Mouse (Mus musculus): ENCODE measurements around the gene Nxf1.
A peak's percentile ranks its signal among the peaks of the same experiment; 100 is the strongest.
"Not testable (repeated sequence)": the region's sequence is repeated elsewhere in the genome, so short reads cannot be mapped to it uniquely, and the experiment has no call there.

Nxf1 gene

GRCm38 (mm10) chr19:8724392-8724791, 32.5 kb upstream of the Nxf1 start:
- DNase-seq (ENCODE audit: low spot score): no peak

GRCm38 (mm10) chr19:8725081-8725613, 31.7 kb upstream of the Nxf1 start:
- DNase-seq (ENCODE audit: low spot score): no peak

- DNase-seq (ENCODE audit: low spot score): no peak
Observed at GRCm38 (mm10) chr19:8726609-8727390, 30.1 kb upstream of the Nxf1 start.

- DNase-seq (ENCODE audit: low spot score): no peak
Observed at GRCm38 (mm10) chr19:8727495-8728114, 29.3 kb upstream of the Nxf1 start.

- DNase-seq (ENCODE audit: low spot score): not testable (repeated sequence)
Observed at GRCm38 (mm10) chr19:8728335-8729099, 28.4 kb upstream of the Nxf1 start.

GRCm38 (mm10) chr19:8734334-8734733, 22.5 kb upstream of the Nxf1 start:
- DNase-seq (ENCODE audit: low spot score): no peak

GRCm38 (mm10) chr19:8735389-8736159, 21.3 kb upstream of the Nxf1 start, which contains the start of gene Wdr74:
TSS of gene Wdr74 (plus strand) at chr19:8735827.
- DNase-seq (ENCODE audit: low spot score): peak; percentile 90

GRCm38 (mm10) chr19:8736160-8736467, 20.8 kb upstream of the Nxf1 start:
- no peak for DNase-seq (ENCODE audit: low spot score)

- no peak for DNase-seq (ENCODE audit: low spot score)
Observed at GRCm38 (mm10) chr19:8738911-8739310, 18.0 kb upstream of the Nxf1 start.

- no peak for DNase-seq (ENCODE audit: low spot score)
Observed at GRCm38 (mm10) chr19:8739646-8740045, 17.2 kb upstream of the Nxf1 start.

GRCm38 (mm10) chr19:8740603-8741002, 16.3 kb upstream of the Nxf1 start, which contains the start of gene 1700092M07Rik:
TSS of gene 1700092M07Rik (plus strand) at chr19:8740718.
- DNase-seq (ENCODE audit: low spot score): peak; percentile 33

GRCm38 (mm10) chr19:8741243-8741869, 15.5 kb upstream of the Nxf1 start, which contains the start of gene Stx5a:
TSS of gene Stx5a (plus strand) at chr19:8741413.
- DNase-seq (ENCODE audit: low spot score): peak; percentile 94

GRCm38 (mm10) chr19:8742176-8742575, 14.7 kb upstream of the Nxf1 start:
- DNase-seq (ENCODE audit: low spot score): no peak

GRCm38 (mm10) chr19:8745382-8745781, 11.5 kb upstream of the Nxf1 start:
- DNase-seq (ENCODE audit: low spot score): no peak

GRCm38 (mm10) chr19:8747368-8747767, 9.5 kb upstream of the Nxf1 start:
- no peak for DNase-seq (ENCODE audit: low spot score)

GRCm38 (mm10) chr19:8755652-8756051, 1.2 kb upstream of the Nxf1 start:
- no peak for DNase-seq (ENCODE audit: low spot score)

GRCm38 (mm10) chr19:8757471-8757998, 662 bp downstream of the Nxf1 start:
- DNase-seq (ENCODE audit: low spot score): no peak

- DNase-seq (ENCODE audit: low spot score): no peak
Observed at GRCm38 (mm10) chr19:8758899-8759298, 2.0 kb downstream of the Nxf1 start.

GRCm38 (mm10) chr19:8760757-8761156, 3.9 kb downstream of the Nxf1 start:
- no peak for DNase-seq (ENCODE audit: low spot score)

- no peak for DNase-seq (ENCODE audit: low spot score)
Observed at GRCm38 (mm10) chr19:8763276-8763675, 6.4 kb downstream of the Nxf1 start.

GRCm38 (mm10) chr19:8765562-8765961, 8.7 kb downstream of the Nxf1 start:
- DNase-seq (ENCODE audit: low spot score): no peak

Data from testis, postnatal 14 days (tissue).